Mouse (Mus musculus) erythroid progenitor cell, adult 5-6 weeks (primary cell): ENCODE data around the gene Ctxn2. TPM values are rescaled to one million over a fixed set of nuclear protein-coding genes. Genes with fewer than 3 reads are reported as not detected.
"Not testable (repeated sequence)": the region's sequence is repeated elsewhere in the genome, so short reads cannot be mapped to it uniquely, and the experiment has no call there.

Experiments
- ATAC-seq: replicated peaks from 2 replicates; pipeline ENCODE4 v1.8.0; 2016; ENCODE audit warnings: moderate number of reproducible peaks, mild to moderate bottlenecking, moderate TSS enrichment, inconsistent platforms; ENCODE audit not compliant: poor library complexity, low FRiP score, severe bottlenecking
- total RNA-seq, 2 experiments: library from RNA; stranded (forward) in 1 of 2; stranded (reverse) in 1 of 2; fragments of 150-400 nt in 1 of 2; fragments of 186-747, 209-891 nt in 1 of 2; gene quantifications; 2 replicates each; pipeline versions ENCODE4 v1.2.3 to v1.2.4; 2015 to 2017; ENCODE audit warnings: low replicate concordance in 2 of 2

Ctxn2 gene
- total RNA-seq (2015; ENCODE audit: low replicate concordance) (not detected in 2 replicates), total RNA-seq (2017; ENCODE audit: low replicate concordance) (not detected in 2 replicates)

- no peak for ATAC-seq
Measured at GRCm38 (mm10) chr2:125135903-125136811, at the start of gene Ctxn2. Gene Ctxn2, plus strand, starts transcription at chr2:125136692.

DNA sequence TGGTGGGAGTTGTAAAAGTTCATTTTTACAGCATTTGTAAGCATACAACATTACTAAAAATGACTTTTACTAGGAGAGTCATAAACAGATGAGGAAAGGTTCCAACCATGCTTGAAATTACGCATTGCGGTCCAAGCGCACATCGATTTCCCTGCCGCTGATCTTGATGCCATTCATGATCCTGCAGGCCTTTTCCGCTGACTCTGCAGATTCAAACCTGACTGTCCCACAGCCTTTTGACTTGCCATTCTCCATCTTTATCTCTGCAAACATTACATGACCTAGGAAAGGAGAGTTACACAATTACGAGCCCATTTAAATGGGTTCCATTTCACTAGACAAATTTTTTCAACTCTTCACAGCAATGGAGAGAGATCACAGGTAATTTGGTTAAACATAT, 47.7 kb upstream of the Ctxn2 start:
- ATAC-seq = no peak

- ATAC-seq = not testable (repeated sequence)
Measured at GRCm38 (mm10) chr2:125092123-125092522, 44.4 kb upstream of the Ctxn2 start.

DNA sequence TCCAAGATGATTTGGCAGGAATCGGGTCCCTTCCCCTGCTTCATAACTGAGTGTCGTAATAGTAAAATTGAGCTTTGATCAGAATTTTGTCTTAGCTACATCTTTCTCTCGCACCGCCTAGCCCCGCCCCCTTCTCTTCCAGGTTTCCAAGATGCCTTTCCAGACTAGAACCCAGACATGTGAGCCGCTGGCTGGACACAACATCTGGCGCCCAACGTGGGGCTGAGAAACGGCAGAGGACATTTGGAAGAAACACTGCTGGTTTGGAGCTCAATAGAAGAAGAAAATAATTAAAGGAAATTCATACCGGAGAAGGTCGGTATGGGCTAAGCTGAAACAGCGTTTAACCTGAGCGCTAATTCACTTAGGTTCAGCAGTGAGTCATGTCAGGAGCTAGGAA, 32.0 kb upstream of the Ctxn2 start:
- ATAC-seq = not testable (repeated sequence)

DNA sequence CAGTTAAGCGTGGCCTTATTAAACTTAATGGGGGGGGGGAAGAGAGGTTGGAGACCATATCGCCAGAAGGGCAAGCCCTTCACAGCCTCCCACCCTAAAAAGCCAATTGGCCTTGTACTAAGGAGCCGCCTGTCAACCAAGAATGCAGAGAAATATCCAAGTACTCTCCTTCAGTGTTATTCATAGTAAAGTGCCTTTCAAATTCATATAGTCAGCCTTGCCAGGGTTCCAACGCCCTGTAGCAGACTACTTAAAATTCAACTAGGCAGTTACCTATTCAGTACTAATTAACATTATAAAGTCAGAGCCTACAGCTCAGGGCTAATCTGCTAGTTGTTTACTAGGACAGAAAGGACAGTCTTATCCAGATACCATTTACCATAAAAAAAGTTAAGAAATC, 30.0 kb upstream of the Ctxn2 start:
- not testable (repeated sequence) for ATAC-seq

GRCm38 (mm10) chr2:125119381-125120110, 16.9 kb upstream of the Ctxn2 start:
- ATAC-seq = no peak

GRCm38 (mm10) chr2:125122288-125122623, 14.2 kb upstream of the Ctxn2 start:
- ATAC-seq = no peak

- ATAC-seq = peak; percentile 62
Measured at GRCm38 (mm10) chr2:125122624-125123476, 13.6 kb upstream of the Ctxn2 start.

GRCm38 (mm10) chr2:125123477-125123852, 13.0 kb upstream of the Ctxn2 start, which contains the start of gene Myef2:
Gene Myef2, minus strand, starts transcription at chr2:125123661.
- peak; percentile 90 for ATAC-seq

- no peak for ATAC-seq
Measured at GRCm38 (mm10) chr2:125125824-125126223, 10.7 kb upstream of the Ctxn2 start.

- ATAC-seq = no peak
Measured at GRCm38 (mm10) chr2:125126792-125127191, 9.7 kb upstream of the Ctxn2 start.

DNA sequence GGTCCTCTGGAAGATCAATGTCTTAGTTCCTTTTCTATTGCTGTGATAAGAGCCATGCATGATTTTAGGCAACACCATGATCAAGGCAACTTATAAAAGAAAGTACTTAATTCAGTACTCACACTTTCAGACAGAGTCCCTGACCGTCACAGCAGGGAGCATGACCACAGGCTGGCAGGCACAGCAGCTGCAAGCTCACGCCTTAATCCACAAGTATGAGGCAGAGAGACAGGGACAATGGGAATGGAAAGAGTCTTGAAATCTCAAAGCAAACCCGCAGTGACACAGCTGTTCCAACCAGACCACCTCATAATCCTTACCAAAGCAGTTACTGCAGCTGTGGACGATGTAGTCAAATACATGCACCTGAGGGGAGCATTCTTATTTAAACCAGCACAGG, 2.4 kb upstream of the Ctxn2 start:
- no peak for ATAC-seq

GRCm38 (mm10) chr2:125136846-125137245, 354 bp downstream of the Ctxn2 start:
- no peak for ATAC-seq

DNA sequence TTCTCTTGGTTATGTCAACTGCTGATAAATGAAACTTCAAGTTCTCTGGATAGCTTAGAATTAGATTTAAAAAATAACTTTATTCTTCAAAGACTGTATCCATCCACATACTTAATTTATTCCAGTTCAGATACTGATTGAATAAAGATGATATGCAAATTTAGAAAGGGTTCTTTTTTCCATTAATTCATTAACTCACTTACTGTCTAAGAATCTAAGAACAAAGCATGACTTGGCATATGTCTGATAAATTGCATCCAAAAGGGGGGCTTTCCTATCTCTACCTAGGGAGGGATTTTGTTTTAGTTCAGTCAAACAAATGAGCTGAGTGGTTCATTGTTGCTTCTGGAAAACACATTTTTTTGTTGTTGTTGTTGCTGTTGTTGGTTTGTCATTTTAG, 5.8 kb downstream of the Ctxn2 start:
- ATAC-seq = no peak

DNA sequence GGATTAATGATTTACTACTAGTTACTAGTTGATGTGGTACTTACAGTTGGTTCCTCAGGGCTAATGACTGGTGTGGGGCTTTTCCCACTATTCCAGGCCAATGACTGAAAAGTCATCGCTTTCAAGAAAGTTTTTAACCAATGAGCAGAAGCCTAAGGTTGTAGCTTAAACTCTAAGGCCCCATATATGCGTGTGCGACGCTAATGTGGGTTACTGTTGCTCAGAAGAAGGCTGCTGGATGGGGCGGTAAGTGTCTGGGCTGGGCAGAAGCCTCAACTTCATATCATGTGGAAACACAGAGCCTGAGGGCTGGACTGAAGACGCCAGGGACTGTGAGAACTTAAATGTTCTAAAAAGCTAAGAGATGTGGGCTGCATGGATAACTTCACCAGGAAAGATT, 15.9 kb downstream of the Ctxn2 start, which contains the start of gene Slc12a1:
Slc12a1 (plus strand) TSS at position 118 of the 400 bp plus-strand sequence.
- ATAC-seq = no peak

DNA sequence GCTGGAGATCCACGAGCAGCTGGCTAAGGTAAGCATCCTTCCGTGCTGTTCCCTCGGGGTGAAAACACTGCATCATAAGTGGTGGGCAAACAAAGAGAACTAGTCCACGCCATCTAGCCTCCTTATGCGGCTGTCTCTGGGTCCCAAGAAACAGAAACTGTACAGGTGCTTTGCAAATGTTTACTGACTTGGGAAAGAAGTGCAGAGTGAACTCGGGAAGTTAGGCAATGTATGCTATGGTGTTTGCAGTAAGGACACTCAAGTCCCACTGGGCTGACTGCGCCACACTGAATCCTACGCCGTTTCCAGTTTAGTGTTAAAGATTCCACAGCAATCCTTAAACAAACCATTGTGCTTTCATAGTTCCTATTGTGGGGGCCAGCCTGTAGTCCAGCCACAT, 17.8 kb downstream of the Ctxn2 start:
- no peak for ATAC-seq

- no peak for ATAC-seq
Measured at GRCm38 (mm10) chr2:125155504-125155903, 19.0 kb downstream of the Ctxn2 start.

GRCm38 (mm10) chr2:125162012-125162470, 25.5 kb downstream of the Ctxn2 start:
- no peak for ATAC-seq

GRCm38 (mm10) chr2:125178225-125178798, 41.8 kb downstream of the Ctxn2 start:
- no peak for ATAC-seq
